Mouse (Mus musculus): ENCODE measurements at regions not wholly inside any gene's neighbourhood (a gene's known extent, or its start where the extent isn't known, plus 50 kb on each side); places are given as distances from the start of the nearest gene placed in this dataset.

GRCm38 (mm10) chr1:177608551-177609020, 121.0 kb upstream of the 1700016C15Rik start:
- no peak for TF ChIP-seq CTCF (IDR thresholded peaks at IDR 0.05; ENCODE audit: control insufficient read depth, insufficient read depth, low read length)
- no peak for TF ChIP-seq POLR2A (IDR thresholded peaks at IDR 0.05; ENCODE audit: borderline replicate concordance, control insufficient read depth, low read depth, low read length)
